Mouse (Mus musculus) MEL (cell line): ENCODE data around the gene Nrxn3. TPM values are rescaled to one million over a fixed set of nuclear protein-coding genes. Genes with fewer than 3 reads are reported as not detected.

ENCODE experiments used
- DNase-seq: peaks from one replicate; pipeline ENCODE4 v3.0.0; 2011; ENCODE audit warnings: low read depth, low spot score
- H3K27ac ChIP-seq: 2 replicates; pipeline ENCODE4 v1.5.1; 2012; ENCODE audit warnings: low read depth, mild to moderate bottlenecking, control low read depth, low read length, moderate library complexity; ENCODE audit not compliant: control insufficient read depth
- H3K27me3 ChIP-seq, 2 experiments: fragments of 150-350 bp in 1 of 2; sonication (generic) in 1 of 2; 2 replicates each; pipeline ENCODE4 v1.6.1; 2012; ENCODE audit warnings: low read length in 2 of 2, mild to moderate bottlenecking in 2 of 2, improper control_type of control experiment in 1 of 2, moderate library complexity in 1 of 2; ENCODE audit not compliant: insufficient read depth in 2 of 2, control insufficient read depth in 1 of 2
- H3K36me3 ChIP-seq, 2 experiments: 2 replicates each; pipeline ENCODE4 v1.6.1; 2012 to 2014; ENCODE audit warnings: low read length in 2 of 2, improper control_type of control experiment in 1 of 2, inconsistent platforms in 1 of 2, mild to moderate bottlenecking in 1 of 2; ENCODE audit not compliant: insufficient read depth in 2 of 2, control insufficient read depth in 1 of 2
- H3K4me1 ChIP-seq, 2 experiments: fragments of 150-350 bp in 1 of 2; sonication (generic) in 1 of 2; 2 replicates each; pipeline ENCODE4 v1.6.1; 2012; ENCODE audit warnings: low read length in 2 of 2, improper control_type of control experiment in 1 of 2, mild to moderate bottlenecking in 1 of 2; ENCODE audit not compliant: insufficient read depth in 2 of 2, control insufficient read depth in 1 of 2
- H3K4me3 ChIP-seq, 2 experiments: fragments of 150-350 bp in 1 of 2; sonication (generic) in 1 of 2; 2 replicates each; pipeline ENCODE4 v1.5.1; 2012; ENCODE audit warnings: low read depth in 2 of 2, low read length in 2 of 2, mild to moderate bottlenecking in 2 of 2, moderate library complexity in 2 of 2, control low read depth in 1 of 2, improper control_type of control experiment in 1 of 2; ENCODE audit not compliant: control insufficient read depth in 1 of 2, insufficient read depth in 1 of 2
- H3K79me2 ChIP-seq: 2 replicates; pipeline ENCODE4 v1.6.1; 2012; ENCODE audit warnings: mild to moderate bottlenecking, low read length, moderate library complexity; ENCODE audit not compliant: control insufficient read depth, poor library complexity, insufficient read depth
- H3K9ac ChIP-seq: 2 replicates; pipeline ENCODE4 v1.6.1; 2012; ENCODE audit warnings: low read depth, mild to moderate bottlenecking, control low read depth, low read length, moderate library complexity; ENCODE audit not compliant: control insufficient read depth, poor library complexity, severe bottlenecking
- H3K9me3 ChIP-seq: fragments of 150-350 bp; sonication (generic); replicated peaks from 2 replicates; pipeline ENCODE4 v1.6.1; 2012; ENCODE audit warnings: mild to moderate bottlenecking, low read length, improper control_type of control experiment, moderate library complexity; ENCODE audit not compliant: insufficient read depth
- BHLHE40 ChIP-seq: IDR thresholded peaks from 2 replicates; pipeline ENCODE4 v1.6.1; 2012; ENCODE audit warnings: low read depth, mild to moderate bottlenecking, inconsistent platforms, low read length, improper control_type of control experiment, borderline replicate concordance
- CHD1 ChIP-seq: IDR thresholded peaks from 2 replicates; pipeline ENCODE4 v1.6.1; 2012; ENCODE audit warnings: low read depth, mild to moderate bottlenecking, inconsistent platforms, low read length, improper control_type of control experiment
- CTCF ChIP-seq, 3 experiments: IDR thresholded peaks in 2 of 3; conservative IDR thresholded peaks in 1 of 3; 2 replicates each; pipeline ENCODE4 v1.5.1; 2011 to 2012; ENCODE audit warnings: low read length in 3 of 3, low read depth in 2 of 3, mild to moderate bottlenecking in 2 of 3, improper control_type of control experiment in 1 of 3, inconsistent platforms in 1 of 3, mixed read lengths in 1 of 3, moderate library complexity in 1 of 3; ENCODE audit not compliant: control insufficient read depth in 1 of 3, insufficient read depth in 1 of 3, poor library complexity in 1 of 3, severe bottlenecking in 1 of 3
- ELF1 ChIP-seq: IDR thresholded peaks from 2 replicates; pipeline ENCODE4 v1.6.1; 2014; ENCODE audit warnings: low read depth, mild to moderate bottlenecking, inconsistent platforms, low read length, improper control_type of control experiment, moderate library complexity
- ETS1 ChIP-seq: IDR thresholded peaks from 2 replicates; pipeline ENCODE4 v1.6.1; 2012; ENCODE audit warnings: low read depth, mild to moderate bottlenecking, inconsistent platforms, low read length, improper control_type of control experiment, moderate library complexity
- GABPA ChIP-seq: IDR thresholded peaks from 2 replicates; pipeline ENCODE4 v1.6.1; 2012; ENCODE audit warnings: low read depth, mild to moderate bottlenecking, inconsistent platforms, low read length, improper control_type of control experiment, moderate library complexity
- GATA1 ChIP-seq: IDR thresholded peaks from 2 replicates; pipeline ENCODE4 v1.6.1; 2011; ENCODE audit warnings: low read depth, low read length, improper control_type of control experiment
- MAFK ChIP-seq: IDR thresholded peaks from 2 replicates; pipeline ENCODE4 v1.6.1; 2011; ENCODE audit warnings: low read depth, mild to moderate bottlenecking, low read length, improper control_type of control experiment, borderline replicate concordance
- MAZ ChIP-seq: IDR thresholded peaks from 2 replicates; pipeline ENCODE4 v1.6.1; 2012; ENCODE audit warnings: low read depth, mild to moderate bottlenecking, inconsistent platforms, low read length, improper control_type of control experiment
- MEF2A ChIP-seq: IDR thresholded peaks from 2 replicates; pipeline ENCODE4 v1.6.1; 2014; ENCODE audit warnings: low read depth, mild to moderate bottlenecking, inconsistent platforms, low read length, improper control_type of control experiment; ENCODE audit not compliant: poor library complexity, insufficient replicate concordance, severe bottlenecking; ENCODE audit errors: extremely low read depth
- MXI1 ChIP-seq: IDR thresholded peaks from 2 replicates; pipeline ENCODE4 v1.6.1; 2011; ENCODE audit warnings: mild to moderate bottlenecking, low read depth, low read length, improper control_type of control experiment
- MYB ChIP-seq: IDR thresholded peaks from 2 replicates; pipeline ENCODE4 v1.6.1; 2011; ENCODE audit warnings: mild to moderate bottlenecking, low read depth, low read length, improper control_type of control experiment
- MYC ChIP-seq: IDR thresholded peaks from 2 replicates; pipeline ENCODE4 v1.6.1; 2011; ENCODE audit warnings: low read depth, mild to moderate bottlenecking, low read length, improper control_type of control experiment, moderate library complexity
- NELFE ChIP-seq: IDR thresholded peaks from 2 replicates; pipeline ENCODE4 v1.6.1; 2011; ENCODE audit warnings: low read depth, low read length, improper control_type of control experiment
- NRF1 ChIP-seq: IDR thresholded peaks from 2 replicates; pipeline ENCODE4 v1.6.1; 2014; ENCODE audit warnings: low read depth, mild to moderate bottlenecking, inconsistent platforms, low read length, improper control_type of control experiment, moderate library complexity; ENCODE audit not compliant: poor library complexity, insufficient read depth, severe bottlenecking
- POLR2AphosphoS2 ChIP-seq: IDR thresholded peaks from 2 replicates; pipeline ENCODE4 v1.6.1; 2011; ENCODE audit warnings: low read length, improper control_type of control experiment
- SIN3A ChIP-seq: IDR thresholded peaks from 2 replicates; pipeline ENCODE4 v1.6.1; 2012; ENCODE audit warnings: low read length, improper control_type of control experiment, inconsistent platforms
- SMC3 ChIP-seq: IDR thresholded peaks from 2 replicates; pipeline ENCODE4 v1.6.1; 2011; ENCODE audit warnings: low read depth, low read length, improper control_type of control experiment
- USF1 ChIP-seq: IDR thresholded peaks from 2 replicates; pipeline ENCODE4 v1.6.1; 2014; ENCODE audit warnings: low read depth, mild to moderate bottlenecking, inconsistent platforms, low read length, improper control_type of control experiment, moderate library complexity
- ZC3H11A ChIP-seq: IDR thresholded peaks from 2 replicates; pipeline ENCODE4 v1.6.1; 2012; ENCODE audit warnings: low read depth, mild to moderate bottlenecking, inconsistent platforms, low read length, improper control_type of control experiment
- ZMIZ1 ChIP-seq: IDR thresholded peaks from 2 replicates; pipeline ENCODE4 v1.6.1; 2012; ENCODE audit warnings: low read depth, mild to moderate bottlenecking, inconsistent platforms, low read length, improper control_type of control experiment, moderate library complexity
- ZNF384 ChIP-seq: IDR thresholded peaks from 2 replicates; pipeline ENCODE4 v1.6.1; 2012; ENCODE audit warnings: low read depth, mild to moderate bottlenecking, inconsistent platforms, low read length, improper control_type of control experiment
- polyA plus RNA-seq, 2 experiments: library from polyadenylated mRNA; stranded (reverse) in 1 of 2; unstranded in 1 of 2; fragments of >175 nt in 1 of 2; fragments of >200 nt in 1 of 2; gene quantifications; 2 replicates each; pipeline versions ENCODE4 v1.2.1 to v1.2.4; 2012; ENCODE audit warnings: low replicate concordance in 2 of 2, low read depth in 1 of 2; ENCODE audit not compliant: insufficient read length in 2 of 2, insufficient read depth in 1 of 2, missing spikeins in 1 of 2
- total RNA-seq: library from RNA; depleted of rRNA; stranded (reverse); fragments of 300-350 nt; gene quantifications from 2 replicates; pipeline ENCODE4 v1.2.3, GENCODE M21; 2012

The Nrxn3 gene
- total and polyA plus RNA-seq, 3 experiments, result not detected

- no peak for TF ChIP-seq SIN3A
- no peak for TF ChIP-seq POLR2AphosphoS2
These were observed 791.1 kb downstream of the Nrxn3 start (continued) for GRCm38 (mm10) chr12:89513759-89514158.

GRCm38 (mm10) chr12:89516046-89516445, 793.4 kb downstream of the Nrxn3 start:
- H3K79me2 ChIP-seq, result no peaks in the 10 kb centered on the region

GRCm38 (mm10) chr12:89530679-89531350, 808.1 kb downstream of the Nrxn3 start:
- Histone ChIP-seq H3K9ac (no peak overlapping the region), H3K9me3 (no peaks in the 10 kb centered on the region), H3K27me3 (no peaks in the 10 kb centered on the region), H3K36me3 (no peaks in the 10 kb centered on the region), H3K4me1 (no peaks in the 10 kb centered on the region), H3K27ac (no peak overlapping the region), H3K79me2 (no peaks in the 10 kb centered on the region), H3K4me3 (no peak overlapping the region)
- TF ChIP-seq CTCF (IDR thresholded peaks at IDR 0.05 in 2 of 3, conservative IDR thresholded peaks at IDR 0.05 in 1 of 3; ENCODE audit: control insufficient read depth in 1 of 3, insufficient read depth in 1 of 3, low read depth in 2 of 3, low read length in 3 of 3, poor library complexity in 1 of 3, severe bottlenecking in 1 of 3), result no peak
- no peak for TF ChIP-seq ZMIZ1
- TF ChIP-seq MYB, result no peak
- TF ChIP-seq ZNF384, result no peak
- no peak for TF ChIP-seq BHLHE40
- no peak for TF ChIP-seq MAFK
- TF ChIP-seq MAZ, result no peak
- no peak for TF ChIP-seq ELF1
- TF ChIP-seq SIN3A, result no peak
- TF ChIP-seq USF1, result no peak
- no peak for TF ChIP-seq GATA1
- no peak for TF ChIP-seq MYC
- no peak for TF ChIP-seq SMC3
- no peak for TF ChIP-seq NRF1
- TF ChIP-seq POLR2AphosphoS2, result no peak
- no peak for DNase-seq

More at GRCm38 (mm10) chr12:89516046-89516445, 793.4 kb downstream of the Nrxn3 start:
- DNase-seq, result no peak
- Histone ChIP-seq H3K36me3 (no peaks in the 10 kb centered on the region), H3K9ac (no peak overlapping the region)
- no peak for TF ChIP-seq CHD1
- no peak for TF ChIP-seq NELFE
- TF ChIP-seq ETS1, result no peak
- no peak for TF ChIP-seq GABPA
- TF ChIP-seq MAZ, result no peak
- no peak for TF ChIP-seq MYB
- TF ChIP-seq MXI1, result no peak
- TF ChIP-seq MEF2A, result no peak
- no peak for TF ChIP-seq ZC3H11A
- no peak for TF ChIP-seq BHLHE40
- TF ChIP-seq, all 39 proteins: peak for 0
- Histone ChIP-seq H3K9me3 (no peaks in the 10 kb centered on the region), H3K27ac (no peak overlapping the region), H3K27me3 (no peaks in the 10 kb centered on the region), H3K4me3 (no peak overlapping the region), H3K4me1 (no peaks in the 10 kb centered on the region)
